Mouse (Mus musculus): Measurements from ENCODE around the gene Usp2. TPM values are rescaled to one million over a fixed set of nuclear protein-coding genes. Genes with fewer than 3 reads are reported as not detected.

Gene Usp2
- polyA plus RNA-seq, 1 experiment from 2014 or later, result 0.59 TPM

DNA sequence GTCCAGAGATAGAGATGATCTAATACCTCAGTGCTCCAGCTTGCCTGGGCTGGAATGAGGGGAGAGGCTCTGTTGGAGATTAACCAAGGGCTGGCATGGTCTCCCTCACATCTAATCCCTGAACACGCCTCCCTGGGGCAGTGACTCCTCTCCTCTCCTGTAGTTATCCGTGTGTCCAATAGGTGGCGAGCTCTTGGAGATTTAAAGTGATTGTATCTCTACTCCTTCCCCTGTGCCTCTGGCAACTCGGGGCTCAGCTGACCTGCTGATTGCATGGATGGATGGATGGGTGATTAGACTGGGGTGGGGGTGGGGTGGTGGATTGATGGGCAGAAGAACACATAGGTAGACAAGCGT is 9.9 kb downstream of the Usp2 start:
- H3K4me3 ChIP-seq (ENCODE audit: inconsistent target), result no peak overlapping the region
- WGBS (ENCODE audit: missing documents), result 52% methylated on average over 2 of the region's 5 CpGs
- no peaks in the 10 kb centered on the region for H3K79me2 ChIP-seq (ENCODE audit: inconsistent target)
- H3K27ac ChIP-seq, result no peak overlapping the region
- H3K36me3 ChIP-seq (ENCODE audit: inconsistent target), result no peaks in the 10 kb centered on the region

DNA sequence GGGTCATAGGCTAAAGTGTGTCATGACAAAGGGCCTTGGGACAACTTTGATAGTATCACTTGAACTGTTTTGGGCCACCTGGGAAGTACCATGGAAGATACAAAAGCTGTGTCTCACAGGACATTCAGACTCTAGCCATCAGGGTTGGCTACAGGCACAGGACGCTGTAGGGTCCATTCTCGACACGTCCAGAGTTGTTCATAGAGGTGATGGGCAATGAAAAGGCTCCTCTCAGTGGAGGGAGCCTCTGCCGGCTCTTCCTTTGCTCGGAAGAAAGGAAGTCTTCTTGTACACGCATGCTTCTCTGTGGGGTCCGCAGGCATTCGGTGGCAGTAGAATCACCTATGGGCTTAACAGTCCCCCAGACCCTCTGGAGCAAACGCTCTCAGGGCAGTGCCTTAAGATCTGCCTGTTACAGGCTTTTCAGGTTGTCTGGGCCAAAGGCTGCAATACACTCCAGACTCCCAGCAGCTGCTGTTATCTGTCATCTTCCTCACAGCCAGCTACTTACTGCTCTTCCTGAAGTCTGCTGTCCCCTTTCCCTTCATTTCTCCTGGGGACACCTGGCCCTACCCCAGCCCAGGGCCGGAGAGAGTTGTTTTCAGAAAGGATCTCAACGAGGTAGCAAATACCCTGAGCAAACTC is 10.6 kb downstream of the Usp2 start:
- no peak overlapping the region for H3K4me3 ChIP-seq (ENCODE audit: inconsistent target)
- H3K27ac ChIP-seq, result no peak overlapping the region
- 95% methylated on average over 11 of the region's 11 CpGs for WGBS (ENCODE audit: missing documents)
- H3K36me3 ChIP-seq (ENCODE audit: inconsistent target), result no peaks in the 10 kb centered on the region
- H3K79me2 ChIP-seq (ENCODE audit: inconsistent target), result no peaks in the 10 kb centered on the region

- 93% methylated on average over 10 of the region's 10 CpGs for WGBS (ENCODE audit: missing documents)
- Histone ChIP-seq H3K79me2 (ENCODE audit: inconsistent target) (no peaks in the 10 kb centered on the region), H3K36me3 (ENCODE audit: inconsistent target) (no peaks in the 10 kb centered on the region), H3K27ac (no peak overlapping the region), H3K4me3 (ENCODE audit: inconsistent target) (no peak overlapping the region)
These were observed 11.4 kb downstream of the Usp2 start for GRCm38 (mm10) chr9:44078136-44078797.

- H3K4me3 ChIP-seq (ENCODE audit: inconsistent target), result no peak overlapping the region
- H3K27ac ChIP-seq, result no peak overlapping the region
- H3K36me3 ChIP-seq (ENCODE audit: inconsistent target), result no peaks in the 10 kb centered on the region
- 45% methylated on average over 11 of the region's 16 CpGs for WGBS (ENCODE audit: missing documents)
- no peaks in the 10 kb centered on the region for H3K79me2 ChIP-seq (ENCODE audit: inconsistent target)
These were observed 12.3 kb downstream of the Usp2 start for GRCm38 (mm10) chr9:44078955-44079756.

GRCm38 (mm10) chr9:44079997-44080780 is 13.4 kb downstream of the Usp2 start:
- no peaks in the 10 kb centered on the region for H3K36me3 ChIP-seq (ENCODE audit: inconsistent target)
- no peak overlapping the region for H3K27ac ChIP-seq
- WGBS (ENCODE audit: missing documents), result 62% methylated on average over 10 of the region's 10 CpGs
- no peak overlapping the region for H3K4me3 ChIP-seq (ENCODE audit: inconsistent target)
- no peaks in the 10 kb centered on the region for H3K79me2 ChIP-seq (ENCODE audit: inconsistent target)

GRCm38 (mm10) chr9:44080953-44081352 is 14.1 kb downstream of the Usp2 start:
- no peaks in the 10 kb centered on the region for H3K36me3 ChIP-seq (ENCODE audit: inconsistent target)
- no peak overlapping the region for H3K27ac ChIP-seq
- no peaks in the 10 kb centered on the region for H3K79me2 ChIP-seq (ENCODE audit: inconsistent target)
- no peak overlapping the region for H3K4me3 ChIP-seq (ENCODE audit: inconsistent target)
- 96% methylated on average over 5 of the region's 5 CpGs for WGBS (ENCODE audit: missing documents)

DNA sequence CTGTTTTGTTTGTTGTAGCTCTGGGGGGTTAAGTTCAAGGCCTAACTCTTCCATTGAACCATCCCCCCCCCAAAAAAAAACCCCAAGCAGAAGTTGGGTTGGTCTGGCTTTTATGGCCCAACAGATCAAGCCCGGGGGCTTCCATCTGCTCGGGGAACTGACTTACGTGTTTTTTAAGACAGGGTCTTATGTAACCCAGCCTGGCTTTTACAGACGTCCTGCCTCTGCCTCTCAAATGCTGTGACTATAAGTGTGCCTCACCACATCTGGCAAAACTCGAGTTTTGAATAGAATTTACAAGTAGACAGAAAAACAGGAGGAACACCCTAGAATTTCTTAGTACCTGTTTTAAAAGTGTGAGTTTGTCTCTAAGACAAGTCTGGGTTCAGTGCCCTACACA is 14.8 kb downstream of the Usp2 start:
- H3K27ac ChIP-seq, result no peak overlapping the region
- no peaks in the 10 kb centered on the region for H3K36me3 ChIP-seq (ENCODE audit: inconsistent target)
- no peak overlapping the region for H3K4me3 ChIP-seq (ENCODE audit: inconsistent target)
- WGBS (ENCODE audit: missing documents), result 68% methylated on average over 5 of the region's 5 CpGs
- H3K79me2 ChIP-seq (ENCODE audit: inconsistent target), result no peaks in the 10 kb centered on the region

GRCm38 (mm10) chr9:44082266-44082665 is 15.4 kb downstream of the Usp2 start:
- Histone ChIP-seq H3K27ac (no peak overlapping the region), H3K4me3 (ENCODE audit: inconsistent target) (no peak overlapping the region), H3K79me2 (ENCODE audit: inconsistent target) (no peaks in the 10 kb centered on the region), H3K36me3 (ENCODE audit: inconsistent target) (no peaks in the 10 kb centered on the region)
- WGBS (ENCODE audit: missing documents), result 94% methylated on average over 5 of the region's 5 CpGs

- no peak overlapping the region for H3K27ac ChIP-seq
- H3K36me3 ChIP-seq (ENCODE audit: inconsistent target), result no peaks in the 10 kb centered on the region
- H3K79me2 ChIP-seq (ENCODE audit: inconsistent target), result no peaks in the 10 kb centered on the region
- WGBS (ENCODE audit: missing documents), result 21% methylated on average over 22 of the region's 23 CpGs
- peak overlapping the region; percentile 19; the same call in 1 of the 2 replicates for H3K4me3 ChIP-seq (ENCODE audit: inconsistent target)
These were observed 16.7 kb downstream of the Usp2 start for GRCm38 (mm10) chr9:44083392-44084121.

GRCm38 (mm10) chr9:44084236-44084635 is 17.4 kb downstream of the Usp2 start:
- Histone ChIP-seq H3K79me2 (ENCODE audit: inconsistent target) (no peaks in the 10 kb centered on the region), H3K4me3 (ENCODE audit: inconsistent target) (peak overlapping the region; percentile 19; the same call in 1 of the 2 replicates), H3K36me3 (ENCODE audit: inconsistent target) (no peaks in the 10 kb centered on the region), H3K27ac (no peak overlapping the region)
- WGBS (ENCODE audit: missing documents), result 3% methylated on average over 13 of the region's 14 CpGs

- H3K36me3 ChIP-seq (ENCODE audit: inconsistent target), result no peaks in the 10 kb centered on the region
- H3K79me2 ChIP-seq (ENCODE audit: inconsistent target), result no peaks in the 10 kb centered on the region
- 1% methylated on average over 51 of the region's 62 CpGs for WGBS (ENCODE audit: missing documents)
- H3K4me3 ChIP-seq (ENCODE audit: inconsistent target), result peak overlapping the region; percentile 19
- H3K27ac ChIP-seq, result no peak overlapping the region
These were observed 17.9 kb downstream of the Usp2 start for GRCm38 (mm10) chr9:44084659-44085229.

GRCm38 (mm10) chr9:44085276-44085675 is 18.5 kb downstream of the Usp2 start:
- peak overlapping the region; percentile 6; the same call in 1 of the 2 replicates for H3K4me3 ChIP-seq (ENCODE audit: inconsistent target)
- no peak overlapping the region for H3K27ac ChIP-seq
- WGBS (ENCODE audit: missing documents), result 22% methylated on average over 10 of the region's 10 CpGs
- no peaks in the 10 kb centered on the region for H3K36me3 ChIP-seq (ENCODE audit: inconsistent target)
- no peaks in the 10 kb centered on the region for H3K79me2 ChIP-seq (ENCODE audit: inconsistent target)

GRCm38 (mm10) chr9:44085741-44086665 is 19.2 kb downstream of the Usp2 start:
- Histone ChIP-seq H3K4me3 (ENCODE audit: inconsistent target) (no peak overlapping the region), H3K27ac (no peak overlapping the region), H3K79me2 (ENCODE audit: inconsistent target) (no peaks in the 10 kb centered on the region), H3K36me3 (ENCODE audit: inconsistent target) (no peaks in the 10 kb centered on the region)
- WGBS (ENCODE audit: missing documents), result 94% methylated on average over 15 of the region's 15 CpGs
